Mouse (Mus musculus) limb, embryonic 14.5 days (tissue): ENCODE data around the gene Pds5b. TPM values are rescaled to one million over a fixed set of nuclear protein-coding genes. Genes with fewer than 3 reads are reported as not detected.
"Not testable (repeated sequence)": the region's sequence is repeated elsewhere in the genome, so short reads cannot be mapped to it uniquely, and the experiment has no call there.

Experiments
- ATAC-seq: fragments of 200-750 bp; cut with Nextera tagmentation; 2 replicates; pipeline ENCODE4 v1.8.0; 2017; ENCODE audit warnings: low read depth, moderate number of reproducible peaks, moderate TSS enrichment; ENCODE audit not compliant: low FRiP score
- DNase-seq: peaks from one replicate; pipeline ENCODE4 v3.0.0-alpha.2; 2015; ENCODE audit warnings: low spot score
- H3K27ac ChIP-seq: fragments of 300-500 bp; sonication (generic); replicated peaks from 2 replicates; pipeline ENCODE4 v1.5.1; 2014; ENCODE audit warnings: low read depth, mild to moderate bottlenecking, low read length, moderate library complexity, mixed read lengths
- H3K27me3 ChIP-seq: fragments of 300-500 bp; sonication (generic); 2 replicates; pipeline ENCODE4 v1.6.1; 2014; ENCODE audit warnings: low read length, mixed read lengths; ENCODE audit not compliant: control insufficient read depth, insufficient read depth
- H3K36me3 ChIP-seq: fragments of 300-500 bp; sonication (generic); 2 replicates; pipeline ENCODE4 v1.6.1; 2014; ENCODE audit warnings: mild to moderate bottlenecking, low read length, moderate library complexity, mixed read lengths; ENCODE audit not compliant: control insufficient read depth, insufficient read depth
- H3K4me1 ChIP-seq: fragments of 300-500 bp; sonication (generic); 2 replicates; pipeline ENCODE4 v1.6.1; 2014; ENCODE audit warnings: antibody characterized with exemption, low read length, mixed read lengths; ENCODE audit not compliant: control insufficient read depth, insufficient read depth
- H3K4me2 ChIP-seq: fragments of 300-500 bp; sonication (generic); replicated peaks from 2 replicates; pipeline ENCODE4 v1.6.1; 2014; ENCODE audit warnings: low read depth, mild to moderate bottlenecking, low read length, moderate library complexity; ENCODE audit not compliant: severe bottlenecking
- H3K4me3 ChIP-seq: fragments of 300-500 bp; sonication (generic); replicated peaks from 2 replicates; pipeline ENCODE4 v1.5.1; 2014; ENCODE audit warnings: low read length
- H3K9ac ChIP-seq: fragments of 300-500 bp; sonication (generic); 2 replicates; pipeline ENCODE4 v1.6.1; 2014; ENCODE audit warnings: mild to moderate bottlenecking, low read depth, low read length, moderate library complexity; ENCODE audit not compliant: severe bottlenecking
- H3K9me3 ChIP-seq: fragments of 300-500 bp; sonication (generic); 2 replicates; pipeline ENCODE4 v1.6.1; 2016; ENCODE audit warnings: low read length; ENCODE audit not compliant: control insufficient read depth
- POLR2A ChIP-seq: fragments of 200-500 bp; IDR thresholded peaks from 2 replicates; pipeline ENCODE4 v1.8.0; 2012; ENCODE audit warnings: inconsistent platforms, mild to moderate bottlenecking, moderate library complexity, borderline replicate concordance; ENCODE audit not compliant: insufficient read depth, insufficient read length; ENCODE audit errors: extremely low read depth
- WGBS: fragments of 180-500 bp; shearing (Covaris S2); extraction: QIAGEN DNeasy Blood & Tissue Kit; methylation state at CpG from one replicate; pipeline ENCODE4 v1.1.7; 2014; 5-methylcytosine and 5-hydroxymethylcytosine counted together
- polyA plus RNA-seq, 2 experiments: library from polyadenylated mRNA; depleted of rRNA in 1 of 2; stranded (reverse) in 1 of 2; unstranded in 1 of 2; fragments of >200 nt; fragmentation: Nextera tagmentation in 1 of 2; extraction: Ambion mirVana in 1 of 2; gene quantifications; 2 replicates each; pipeline versions ENCODE4 v1.2.1 to v1.2.3; 2012 to 2014

Gene Pds5b
- polyA plus RNA-seq, 2 experiments, result 40.0 to 41.6 TPM

- Histone ChIP-seq H3K4me1 (no peaks in the 10 kb centered on the region), H3K27ac (no peak overlapping the region), H3K4me3 (no peak overlapping the region), H3K27me3 (no peaks in the 10 kb centered on the region), H3K36me3 (peaks cover 69% of the 10 kb centered on the region), H3K9me3 (no peaks in the 10 kb centered on the region), H3K4me2 (no peak overlapping the region), H3K9ac (no peak overlapping the region)
- WGBS, result 77% methylated on average over 4 of the region's 4 CpGs
- no peak for TF ChIP-seq POLR2A
- no peak for DNase-seq
- no peak for ATAC-seq
Observed at GRCm38 (mm10) chr5:150644926-150645325, 28.6 kb upstream of the Pds5b start.

DNA sequence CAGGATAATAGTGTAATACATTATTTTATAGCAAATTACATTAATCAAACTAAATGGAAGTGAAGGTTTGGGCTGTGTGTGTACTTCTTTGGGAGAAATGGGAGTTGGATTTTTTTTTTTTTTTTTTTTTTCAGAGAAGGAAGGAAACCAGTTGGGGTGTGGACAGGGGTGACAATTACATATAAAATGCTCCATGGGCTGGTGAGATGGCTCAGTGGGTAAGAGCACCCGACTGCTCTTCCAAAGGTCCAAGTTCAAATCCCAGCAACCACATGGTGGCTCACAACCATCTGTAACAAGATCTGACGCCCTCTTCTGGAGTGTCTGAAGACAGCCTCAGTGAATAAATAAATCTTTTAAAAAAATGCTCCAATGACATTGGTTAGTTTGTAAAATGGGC, 21.0 kb upstream of the Pds5b start:
- TF ChIP-seq POLR2A, result no peak
- 82% methylated on average over 2 of the region's 2 CpGs for WGBS
- H3K4me2 ChIP-seq, result no peak overlapping the region
- ATAC-seq (no peak), DNase-seq (no peak)
- H3K27me3 ChIP-seq, result no peaks in the 10 kb centered on the region
- no peak overlapping the region for H3K27ac ChIP-seq
- peaks cover 27% of the 10 kb centered on the region for H3K36me3 ChIP-seq
- H3K4me3 ChIP-seq, result no peak overlapping the region
- no peaks in the 10 kb centered on the region for H3K9me3 ChIP-seq
- no peak overlapping the region for H3K9ac ChIP-seq
- H3K4me1 ChIP-seq, result no peaks in the 10 kb centered on the region

DNA sequence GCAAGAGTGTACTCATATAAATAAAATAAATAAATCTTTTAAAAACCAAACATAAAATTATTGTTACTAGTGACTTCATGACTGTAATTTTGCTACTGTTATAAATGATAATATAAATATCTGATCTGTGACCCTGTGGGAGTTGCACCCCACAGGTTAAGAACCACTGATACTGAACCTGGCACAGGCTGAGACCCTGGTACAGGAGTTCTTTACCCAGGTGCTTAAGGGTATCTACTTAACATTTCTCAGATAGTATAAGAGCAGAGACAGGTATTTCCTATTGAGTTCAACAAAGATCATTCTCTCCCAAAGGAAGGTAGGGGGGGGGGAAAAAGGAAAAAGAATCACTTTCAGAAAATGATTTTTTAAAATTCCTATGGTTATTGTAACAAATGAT, 19.0 kb upstream of the Pds5b start:
- Histone ChIP-seq H3K9me3 (no peaks in the 10 kb centered on the region), H3K27ac (no peak overlapping the region), H3K4me1 (no peaks in the 10 kb centered on the region), H3K36me3 (peaks cover 15% of the 10 kb centered on the region), H3K9ac (no peak overlapping the region), H3K4me2 (no peak overlapping the region), H3K4me3 (no peak overlapping the region), H3K27me3 (no peaks in the 10 kb centered on the region)
- DNase-seq (no peak), ATAC-seq (no peak)
- TF ChIP-seq POLR2A, result no peak

DNA sequence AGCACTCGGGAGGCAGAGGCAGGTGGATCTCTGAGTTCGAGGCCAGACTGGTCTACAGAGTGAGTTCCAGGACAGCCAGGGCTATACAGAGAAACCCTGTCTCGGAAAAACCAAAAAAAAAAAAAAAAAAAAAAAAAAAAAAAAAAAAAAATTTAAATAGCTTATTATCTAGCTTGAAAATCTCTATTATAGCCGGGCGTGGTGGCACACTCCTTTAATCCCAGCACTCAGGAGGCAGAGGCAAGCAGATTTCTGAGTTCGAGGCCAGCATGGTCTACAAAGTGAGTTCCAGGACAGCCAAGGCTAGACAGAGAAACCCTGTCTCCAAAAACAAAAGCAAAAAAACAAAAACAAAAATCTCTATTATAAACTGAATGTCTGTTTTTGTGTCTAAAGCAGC, 14.1 kb upstream of the Pds5b start:
- H3K36me3 ChIP-seq, result peaks cover 22% of the 10 kb centered on the region
- WGBS, result 91% methylated on average over 6 of the region's 6 CpGs
- not testable (repeated sequence) for ATAC-seq, DNase-seq, H3K4me3 ChIP-seq, H3K4me1 ChIP-seq, H3K27ac ChIP-seq, H3K9ac ChIP-seq, H3K4me2 ChIP-seq, H3K27me3 ChIP-seq, H3K9me3 ChIP-seq

DNA sequence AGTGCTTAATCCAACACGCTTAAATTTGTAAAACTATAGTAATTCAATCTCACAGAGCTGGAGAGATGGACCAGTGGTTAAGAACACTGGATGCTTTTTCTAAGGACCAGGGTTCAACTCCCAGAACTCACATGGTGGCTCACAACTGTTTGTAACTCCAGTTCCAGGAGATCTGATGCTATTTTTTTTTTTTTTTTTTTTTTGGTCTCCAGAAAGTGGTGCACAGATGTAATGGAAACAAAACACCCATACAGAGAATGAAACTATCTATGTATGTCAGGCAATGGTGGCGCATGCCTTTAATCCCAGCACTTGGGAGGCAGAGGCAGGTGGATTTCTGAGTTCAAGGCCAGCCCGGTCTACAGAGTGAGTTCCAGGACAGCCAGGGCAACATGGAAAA, 13.2 kb upstream of the Pds5b start:
- H3K4me2 ChIP-seq, result not testable (repeated sequence)
- WGBS, result 93% methylated on average over 3 of the region's 3 CpGs
- peaks cover 22% of the 10 kb centered on the region for H3K36me3 ChIP-seq

DNA sequence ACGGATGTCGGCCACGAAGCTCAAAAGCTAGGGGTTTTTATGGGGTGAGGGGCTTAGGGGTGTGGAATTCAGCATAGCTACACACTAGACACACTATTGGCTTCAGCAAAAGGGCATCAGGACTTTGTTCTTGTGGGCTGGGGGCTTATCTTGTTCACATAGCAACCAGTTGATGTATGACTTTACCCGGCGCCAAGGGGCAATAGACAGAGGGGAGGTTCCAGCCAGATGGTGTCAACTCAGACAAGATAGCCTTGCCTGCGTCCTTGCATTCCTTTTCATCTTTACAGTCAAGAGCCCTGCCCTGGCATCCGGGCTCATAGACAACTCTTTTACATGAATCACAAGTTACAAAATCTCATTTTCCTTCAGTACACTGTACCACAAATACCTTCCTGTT, 9.6 kb upstream of the Pds5b start:
- H3K27ac ChIP-seq, DNase-seq, H3K4me3 ChIP-seq, H3K4me2 ChIP-seq, H3K27me3 ChIP-seq, H3K9ac ChIP-seq, ATAC-seq, H3K9me3 ChIP-seq, H3K4me1 ChIP-seq: not testable (repeated sequence)
- 82% methylated on average over 7 of the region's 7 CpGs for WGBS
- H3K36me3 ChIP-seq, result peaks cover 17% of the 10 kb centered on the region

More for the DNA sequence above, 13.2 kb upstream of the Pds5b start:
- H3K4me1 ChIP-seq, H3K27me3 ChIP-seq, H3K9ac ChIP-seq, ATAC-seq, H3K9me3 ChIP-seq, H3K4me3 ChIP-seq, DNase-seq, H3K27ac ChIP-seq: not testable (repeated sequence)
